ENCODE assay signal across 8 mouse cellular contexts in genomic region chr19:7196741-7197270, GRCm38 (mm10). TPM values are rescaled to one million over a fixed set of nuclear protein-coding genes. Genes with fewer than 3 reads are reported as not detected.
DNase-seq lines count a peak whose midpoint lies in the region; ATAC-seq and TF ChIP-seq lines count a peak whose summit lies in the region.

No protein-coding gene starts in this region.

- H3K9ac ChIP-seq in ES-Bruce4 (ENCODE audit: low read depth, poor library complexity, severe bottlenecking): no peak overlapping the region
- H3K9ac ChIP-seq in hindbrain, embryonic 16.5 days (ENCODE audit: low read depth, low read length): no peak overlapping the region
- H3K9ac ChIP-seq in liver, embryonic 12.5 days: no peak overlapping the region
- no peak overlapping the region for H3K9ac ChIP-seq in neural tube, embryonic 14.5 days (replicated peaks; ENCODE audit: low read depth, low read length)

- DNase-seq in adrenal gland, postnatal 36 days: peak; percentile 57 to 68
- no peak for DNase-seq in left cerebral cortex, adult 18-20 months (ENCODE audit: low spot score in 2 of 2)
- DNase-seq in left cerebral cortex, postnatal 25 days (ENCODE audit: low spot score in 2 of 2): no peak
- no peak for DNase-seq in frontal cortex, postnatal 10 days (ENCODE audit: low spot score in 2 of 2)

- no peak for TF ChIP-seq POLR2A in ES-Bruce4 (IDR thresholded peaks at IDR 0.05; ENCODE audit: insufficient read depth, low read length)

- 0 out of 2 replicates have a peak, but pooled peaks have one; percentile 17 for TF ChIP-seq EP300 in ES-Bruce4 (IDR thresholded peaks at IDR 0.05; ENCODE audit: insufficient read depth, low read depth, low read length)

- H3K36me3 ChIP-seq in ES-Bruce4 (ENCODE audit: control insufficient read depth, insufficient read depth, low read length, poor library complexity, severe bottlenecking): peaks cover 24% of the 10 kb centered on the region
- H3K36me3 ChIP-seq in hindbrain, embryonic 16.5 days (ENCODE audit: control insufficient read depth, insufficient read depth, low read length): peaks cover 36% of the 10 kb centered on the region
- H3K36me3 ChIP-seq in liver, embryonic 12.5 days: peaks cover 53% of the 10 kb centered on the region
- peaks cover 18% of the 10 kb centered on the region for H3K36me3 ChIP-seq in neural tube, embryonic 14.5 days (ENCODE audit: control insufficient read depth, insufficient read depth, low read length)

- 10% methylated on average over 17 of the region's 17 CpGs for WGBS in hindbrain, embryonic 16.5 days
- WGBS in liver, embryonic 12.5 days (ENCODE audit: insufficient replicate concordance): 37% methylated on average over 17 of the region's 17 CpGs
- 13% methylated on average over 17 of the region's 17 CpGs for WGBS in neural tube, embryonic 14.5 days

- intact Hi-C loops in left cerebral cortex, postnatal 25 days (cut with DNase I): loop anchor here (1.0 kb wide), 1 partner anchor 129 kb away; no protein-coding TSS in a partner anchor

- no peak overlapping the region for H3K27ac ChIP-seq in ES-Bruce4 (ENCODE audit: insufficient read depth, low read length)
- H3K27ac ChIP-seq in hindbrain, embryonic 16.5 days (ENCODE audit: low read depth, low read length): no peak overlapping the region
- H3K27ac ChIP-seq in liver, embryonic 12.5 days: no peak overlapping the region
- H3K27ac ChIP-seq in neural tube, embryonic 14.5 days (ENCODE audit: low read depth, low read length): no peak overlapping the region

- peaks cover 4% of the 10 kb centered on the region for H3K4me1 ChIP-seq in ES-Bruce4 (ENCODE audit: control insufficient read depth, insufficient read depth, low read length)
- peaks cover 4% of the 10 kb centered on the region; the same call in 1 of the 2 replicates for H3K4me1 ChIP-seq in hindbrain, embryonic 16.5 days (ENCODE audit: control insufficient read depth, insufficient read depth, low read depth, low read length)
- H3K4me1 ChIP-seq in liver, embryonic 12.5 days: peaks cover 27% of the 10 kb centered on the region
- H3K4me1 ChIP-seq in neural tube, embryonic 14.5 days (ENCODE audit: control insufficient read depth, insufficient read depth, low read length): no peaks in the 10 kb centered on the region; the same call in 1 of the 2 replicates

- ATAC-seq in hindbrain, embryonic 16.5 days: peak; percentile 28
- peak; percentile 16; the same call in 1 of the 2 replicates for ATAC-seq in liver, embryonic 12.5 days
- ATAC-seq in neural tube, embryonic 14.5 days (ENCODE audit: low read depth): 0 out of 2 replicates have a peak, but pooled peaks have one; percentile 2

- H3K27me3 ChIP-seq in ES-Bruce4 (ENCODE audit: control insufficient read depth, insufficient read depth, low read length, poor library complexity, severe bottlenecking): no peaks in the 10 kb centered on the region
- H3K27me3 ChIP-seq in hindbrain, embryonic 16.5 days (replicated peaks; ENCODE audit: control insufficient read depth, insufficient read depth, low read length): no peaks in the 10 kb centered on the region
- peaks cover 9% of the 10 kb centered on the region for H3K27me3 ChIP-seq in liver, embryonic 12.5 days (replicated peaks)
- no peaks in the 10 kb centered on the region for H3K27me3 ChIP-seq in neural tube, embryonic 14.5 days (ENCODE audit: control insufficient read depth, insufficient read depth, low read length)

- no peaks in the 10 kb centered on the region for H3K9me3 ChIP-seq in ES-Bruce4 (replicated peaks; ENCODE audit: control insufficient read depth, insufficient read depth, low read length, poor library complexity, severe bottlenecking)
- H3K9me3 ChIP-seq in hindbrain, embryonic 16.5 days (ENCODE audit: control insufficient read depth, low read length): no peaks in the 10 kb centered on the region
- H3K9me3 ChIP-seq in liver, embryonic 12.5 days (replicated peaks): no peaks in the 10 kb centered on the region
- H3K9me3 ChIP-seq in neural tube, embryonic 14.5 days (ENCODE audit: control insufficient read depth, low read length): no peaks in the 10 kb centered on the region

- H3K4me3 ChIP-seq in ES-Bruce4 (ENCODE audit: low read depth, low read length): no peak overlapping the region
- H3K4me3 ChIP-seq in hindbrain, embryonic 16.5 days (ENCODE audit: low read length): no peak overlapping the region
- no peak overlapping the region for H3K4me3 ChIP-seq in liver, embryonic 12.5 days
- no peak overlapping the region for H3K4me3 ChIP-seq in neural tube, embryonic 14.5 days (ENCODE audit: low read depth, low read length)

- no peak for TF ChIP-seq CTCF in ES-Bruce4 (IDR thresholded peaks at IDR 0.05; ENCODE audit: low read depth, low read length)

- H3K4me2 ChIP-seq in hindbrain, embryonic 16.5 days (ENCODE audit: low read length): no peak overlapping the region
- H3K4me2 ChIP-seq in liver, embryonic 12.5 days: no peak overlapping the region
- H3K4me2 ChIP-seq in neural tube, embryonic 14.5 days (ENCODE audit: low read depth, low read length): no peak overlapping the region

RNA-seq across cellular contexts. Expression of gene Otub1, which starts 9.3 kb away (rescaled TPM):
- 86.7 and 87.5 TPM in 2 replicates for polyA plus RNA-seq in ES-Bruce4 (2011; ENCODE audit: insufficient read depth, insufficient read length, low read depth, missing spikeins)
- total RNA-seq in adrenal gland, postnatal 36 days (2021): 100 to 1,000 TPM; 118 to 130 TPM
- polyA plus RNA-seq in hindbrain, embryonic 16.5 days (2015; fragmentation: Nextera tagmentation; extraction: Ambion mirVana): 246 and 249 TPM in 2 replicates
- polyA plus RNA-seq in liver, embryonic 12.5 days (2016; fragmentation: Nextera tagmentation; extraction: Ambion mirVana): 85.0 and 85.2 TPM in 2 replicates
- 240 and 255 TPM in 2 replicates for polyA plus RNA-seq in neural tube, embryonic 14.5 days (2014; fragmentation: Nextera tagmentation; extraction: Ambion mirVana)
- 100 to 1,000 TPM; 274 to 284 TPM for total RNA-seq in left cerebral cortex, adult 18-20 months (2021)
- 100 to 1,000 TPM; 258 to 270 TPM for total RNA-seq in left cerebral cortex, postnatal 25 days (2021)

RNA-seq across cellular contexts. Expression of gene Cox8a, which starts 20.6 kb away (rescaled TPM):
- 584 and 638 TPM in 2 replicates for polyA plus RNA-seq in ES-Bruce4 (2011; ENCODE audit: insufficient read depth, insufficient read length, low read depth, missing spikeins)
- 1,000 to 10,000 TPM; 1,022 to 1,091 TPM for total RNA-seq in adrenal gland, postnatal 36 days (2021)
- polyA plus RNA-seq in hindbrain, embryonic 16.5 days (2015; fragmentation: Nextera tagmentation; extraction: Ambion mirVana): 1,071 and 1,270 TPM in 2 replicates
- 915 and 936 TPM in 2 replicates for polyA plus RNA-seq in liver, embryonic 12.5 days (2016; fragmentation: Nextera tagmentation; extraction: Ambion mirVana)
- polyA plus RNA-seq in neural tube, embryonic 14.5 days (2014; fragmentation: Nextera tagmentation; extraction: Ambion mirVana): 1,130 and 1,330 TPM in 2 replicates
- total RNA-seq in left cerebral cortex, adult 18-20 months (2021): 1,000 to 10,000 TPM in 1 of 2 experiments, 100 to 1,000 TPM in 1; 906 to 1,040 TPM
- total RNA-seq in left cerebral cortex, postnatal 25 days (2021): 1,000 to 10,000 TPM; 1,203 to 1,264 TPM

RNA-seq across cellular contexts. Expression of gene Naa40, which starts 44.2 kb away (rescaled TPM):
- 41.0 and 45.1 TPM in 2 replicates for polyA plus RNA-seq in ES-Bruce4 (2011; ENCODE audit: insufficient read depth, insufficient read length, low read depth, missing spikeins)
- 10 to 100 TPM; 18.6 to 25.6 TPM for total RNA-seq in adrenal gland, postnatal 36 days (2021)
- 60.6 and 66.9 TPM in 2 replicates for polyA plus RNA-seq in hindbrain, embryonic 16.5 days (2015; fragmentation: Nextera tagmentation; extraction: Ambion mirVana)
- 42.0 and 44.8 TPM in 2 replicates for polyA plus RNA-seq in liver, embryonic 12.5 days (2016; fragmentation: Nextera tagmentation; extraction: Ambion mirVana)
- polyA plus RNA-seq in neural tube, embryonic 14.5 days (2014; fragmentation: Nextera tagmentation; extraction: Ambion mirVana): 68.7 and 71.3 TPM in 2 replicates
- 10 to 100 TPM; 27.7 to 29.8 TPM for total RNA-seq in left cerebral cortex, adult 18-20 months (2021)
- 10 to 100 TPM; 31.3 to 36.6 TPM for total RNA-seq in left cerebral cortex, postnatal 25 days (2021)

Comparison
In these comparisons a context has a peak if more than half of its experiments do, and no peak if none do; other contexts are left out.
1. DNase-seq: peak in adrenal gland, postnatal 36 days (2 of 2); none in left cerebral cortex, adult 18-20 months (0 of 2), left cerebral cortex, postnatal 25 days (0 of 2) and frontal cortex, postnatal 10 days (0 of 2).
2. Peak in every context shown above with its lines, with median percentiles within 50 percentile points of each other: ATAC-seq.